Mouse (Mus musculus) layer of hippocampus, postnatal 25 days (tissue): ENCODE measurements around the gene Omp. TPM values are rescaled to one million over a fixed set of nuclear protein-coding genes. Genes with fewer than 3 reads are reported as not detected.
A peak's percentile ranks its signal among the peaks of the same experiment; 100 is the strongest.

ENCODE experiments used
- DNase-seq, 2 experiments: peaks; one replicate each; pipeline ENCODE4 v3.0.0; 2022; ENCODE audit warnings: mixed read lengths in 2 of 2, low spot score in 1 of 2; ENCODE audit errors: extremely low spot score in 1 of 2
- total RNA-seq, 2 experiments: library from RNA; stranded (reverse); gene quantifications; 2 replicates each; pipeline ENCODE4 v1.2.3; 2021

The Omp gene
- total RNA-seq, 2 experiments from 2014 or later: 1.0 to 1.4 TPM

- DNase-seq: no peak
Observed at GRCm38 (mm10) chr7:98104481-98105435, 40.5 kb downstream of the Omp start.

- DNase-seq: no peak
Observed at GRCm38 (mm10) chr7:98103942-98104292, 41.4 kb downstream of the Omp start.

- DNase-seq: peak; percentile 85 to 97
Observed at GRCm38 (mm10) chr7:98103002-98103941, 42.0 kb downstream of the Omp start.

GRCm38 (mm10) chr7:98102488-98102887 is 42.8 kb downstream of the Omp start:
- no peak for DNase-seq

- DNase-seq: no peak
Observed at GRCm38 (mm10) chr7:98097557-98097956, 47.7 kb downstream of the Omp start.

- no peak for DNase-seq
Observed at GRCm38 (mm10) chr7:98095852-98096251, 49.5 kb downstream of the Omp start.

Other genes with a start within 250 kb of the Omp start
- not detected for gene Gdpd4, start 225.5 kb downstream of the Omp start, total RNA-seq
- 10 to 100 TPM in 1 of 2 experiments, 1 to 10 TPM in 1; 8.6 to 12.1 TPM for gene Myo7a, start 26.0 kb downstream of the Omp start, total RNA-seq
- 10 to 100 TPM; 45.4 to 50.8 TPM for gene Capn5, start 32.8 kb upstream of the Omp start, total RNA-seq
- not detected for gene B3gnt6, start 54.0 kb upstream of the Omp start, total RNA-seq
- gene Acer3, start 175.7 kb upstream of the Omp start, total RNA-seq: 10 to 100 TPM; 17.9 to 20.8 TPM
- gene Tsku, start 215.8 kb upstream of the Omp start, total RNA-seq: 1 to 10 TPM; 2.3 to 2.6 TPM